Mouse (Mus musculus) megakaryocyte-erythroid progenitor cell, adult 5 weeks (primary cell): Measurements from ENCODE around the gene Pcnx3. TPM values are rescaled to one million over a fixed set of nuclear protein-coding genes. Genes with fewer than 3 reads are reported as not detected.

Experiments used
- polyA plus RNA-seq: library from polyadenylated mRNA; stranded (reverse); fragments of >175 nt; gene quantifications from 2 replicates; pipeline ENCODE4 v1.2.3, GENCODE M21; 2012

Gene Pcnx3
- 233 and 270 TPM in 2 replicates for polyA plus RNA-seq

GRCm38 (mm10) chr19:5688200-5689087 lies at the start of gene Pcnx3, which contains the start of gene Map3k11:
Gene Pcnx3, minus strand, starts transcription at chr19:5688908.
Gene Map3k11, plus strand, starts transcription at chr19:5688742.

DNA sequence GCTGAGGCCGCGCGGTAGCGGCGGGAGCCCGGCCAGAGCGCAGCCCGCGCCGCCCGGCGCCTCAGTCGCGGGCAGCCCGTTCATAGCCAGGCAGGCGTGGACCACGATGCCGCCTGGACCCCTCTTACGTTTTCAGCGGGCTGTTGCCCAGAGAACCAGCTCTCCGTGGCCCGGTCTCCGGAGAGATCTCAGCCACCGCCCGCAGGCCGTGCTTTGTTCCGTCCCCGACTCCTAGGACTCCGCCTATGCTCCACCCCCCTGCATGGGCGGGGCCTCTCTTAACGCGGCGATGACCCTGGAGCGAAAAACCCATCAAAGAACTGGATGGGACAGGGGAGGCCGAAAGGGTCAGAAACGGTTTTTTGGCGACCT lies 40.7 kb upstream of the Pcnx3 start, which contains the start of gene Fam89b:
Fam89b (minus strand) TSS at position 210 of the 372 bp plus-strand sequence.

GRCm38 (mm10) chr19:5725767-5726515 lies 37.2 kb upstream of the Pcnx3 start, which contains the start of gene Ehbp1l1:
Gene Ehbp1l1, minus strand, starts transcription at chr19:5726317.

DNA sequence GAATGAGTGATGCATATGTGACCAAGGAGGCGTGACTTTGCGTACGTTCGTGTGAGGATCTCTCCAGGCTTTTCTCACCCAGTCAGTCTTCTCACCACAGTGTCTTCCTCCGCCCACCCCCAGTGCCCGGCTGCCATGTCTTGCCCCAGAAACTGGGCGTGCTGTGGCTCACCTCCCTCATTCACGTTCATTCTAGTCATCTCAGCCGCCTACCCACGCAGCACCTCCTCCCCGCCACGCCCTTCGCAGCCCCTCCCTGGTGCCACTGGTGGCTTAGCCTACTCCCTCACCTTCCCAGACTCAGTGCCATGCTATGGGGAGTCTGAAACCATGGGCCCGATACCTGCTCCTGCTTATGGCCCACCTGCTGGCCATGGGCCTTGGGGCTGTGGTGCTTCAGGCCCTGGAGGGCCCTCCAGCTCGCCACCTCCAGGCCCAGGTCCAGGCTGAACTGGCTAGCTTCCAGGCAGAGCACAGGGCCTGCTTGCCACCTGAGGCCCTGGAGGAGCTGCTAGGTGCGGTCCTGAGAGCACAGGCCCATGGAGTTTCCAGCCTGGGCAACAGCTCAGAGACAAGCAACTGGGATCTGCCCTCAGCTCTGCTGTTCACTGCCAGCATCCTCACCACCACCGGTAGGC lies 15.6 kb upstream of the Pcnx3 start, which contains the start of gene Kcnk7:
Kcnk7 (plus strand) TSS at position 205 of the 638 bp plus-strand sequence.

DNA sequence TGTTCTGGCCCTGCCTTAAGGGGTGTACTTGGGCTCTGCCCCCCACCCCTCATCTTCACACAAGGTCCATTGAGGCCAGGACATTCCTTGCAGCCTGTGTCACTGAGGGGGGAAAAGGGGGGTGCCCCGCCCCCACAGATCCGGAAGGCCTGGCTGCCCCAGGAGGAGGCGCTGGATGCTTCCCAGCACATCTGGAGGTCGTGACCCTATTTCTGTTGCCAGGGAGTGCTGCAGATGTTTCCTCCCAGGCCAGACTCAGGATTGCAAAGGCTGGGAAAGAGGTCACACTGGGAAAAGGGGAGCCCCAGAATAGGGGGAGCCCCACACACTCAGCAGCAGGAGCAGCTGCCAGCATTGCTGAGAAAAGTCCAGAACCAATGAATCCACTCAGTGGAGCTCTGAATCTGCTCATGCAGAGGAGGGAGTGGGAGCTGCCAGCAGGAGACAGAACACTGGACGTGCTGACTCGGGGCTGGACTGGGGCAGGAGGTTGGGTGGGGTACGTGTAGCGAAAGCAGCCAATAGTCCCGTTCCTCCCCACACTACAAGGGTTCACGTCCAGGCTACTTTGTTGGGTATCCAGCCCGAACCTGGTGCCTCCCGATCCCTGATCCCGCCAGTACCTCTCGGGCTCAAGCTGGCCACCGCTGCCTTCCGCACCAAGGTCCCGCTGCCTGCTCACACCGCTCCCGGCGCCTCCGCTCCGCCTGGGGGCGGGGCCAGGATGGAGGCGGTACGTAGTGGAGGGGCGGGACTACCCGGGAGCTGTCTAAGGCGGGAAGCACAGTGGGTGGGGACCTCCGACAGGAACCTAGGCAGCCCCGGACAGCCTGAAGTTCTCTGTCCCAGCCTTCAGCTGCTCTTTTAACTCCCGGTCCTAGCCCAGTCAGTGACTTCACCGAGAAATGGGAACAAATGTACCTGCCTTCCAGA lies 25.5 kb downstream of the Pcnx3 start, which contains the start of gene Sipa1:
Sipa1 (minus strand) TSS at position 727 of the 933 bp plus-strand sequence.

DNA sequence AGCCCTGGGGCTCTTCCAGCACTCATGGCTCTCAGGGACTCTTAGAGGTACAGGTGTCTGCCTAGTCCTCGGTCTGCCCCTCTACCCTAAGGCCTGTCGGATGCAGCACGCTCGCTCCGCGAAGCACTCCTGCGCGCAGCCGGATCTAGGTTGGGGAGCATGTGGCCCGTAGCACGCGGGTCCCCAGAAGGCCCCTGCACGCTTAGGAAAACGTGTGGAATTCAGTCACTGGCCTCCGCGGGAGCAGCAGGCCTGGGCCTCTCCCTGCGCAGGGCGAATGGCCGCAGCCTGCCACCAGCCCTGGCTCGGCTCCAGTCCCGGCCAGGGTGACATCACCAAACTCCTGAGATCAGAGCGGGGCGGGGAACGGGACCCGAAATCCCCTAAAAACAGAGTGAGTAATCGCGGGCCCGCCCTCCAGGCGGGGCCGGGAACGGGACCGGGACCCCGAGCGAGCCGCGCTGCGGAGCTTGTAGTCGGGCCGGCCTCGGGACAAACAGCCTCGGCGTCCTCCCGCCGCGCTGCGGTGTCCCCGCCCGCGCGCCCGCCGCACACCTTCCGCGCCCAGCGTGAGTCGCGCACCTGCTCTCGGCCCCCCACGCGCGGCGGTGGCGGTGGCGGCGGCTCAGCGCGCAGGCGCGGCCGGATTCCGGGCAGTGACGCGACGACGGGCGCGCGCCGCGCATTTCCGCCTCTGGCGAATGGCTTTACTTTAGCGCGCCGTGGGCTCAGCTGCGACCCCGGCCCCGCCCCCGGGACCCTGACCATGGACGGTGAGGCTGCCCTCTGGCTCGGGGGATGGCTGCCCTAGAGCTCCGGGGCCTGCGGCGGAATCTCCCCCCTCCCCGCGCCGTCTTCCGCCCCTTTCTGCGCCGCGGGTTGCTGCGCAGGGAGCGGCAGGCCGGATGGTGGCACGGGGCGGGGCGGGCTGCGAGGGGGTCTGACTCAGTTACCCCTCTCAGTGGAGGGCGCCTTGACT lies 51.4 kb downstream of the Pcnx3 start, which contains the start of gene Rela:
Rela (plus strand) TSS at position 415 of the 979 bp plus-strand sequence.

Other genes with a start within 250 kb of the Pcnx3 start
- 24.1 and 26.4 TPM in 2 replicates for gene Fosl1, start 241.4 kb downstream of the Pcnx3 start, polyA plus RNA-seq
- gene Ccdc85b, start 231.0 kb downstream of the Pcnx3 start, polyA plus RNA-seq: 11.6 and 13.9 TPM in 2 replicates
- gene Fibp, start 228.3 kb downstream of the Pcnx3 start, polyA plus RNA-seq: 133 and 139 TPM in 2 replicates
- gene Ctsw, start 220.4 kb downstream of the Pcnx3 start, polyA plus RNA-seq: 0.66 and 0.91 TPM in 2 replicates
- 0.29 and 0.65 TPM in 2 replicates for gene Efemp2, start 215.0 kb downstream of the Pcnx3 start, polyA plus RNA-seq
- 35.9 and 39.4 TPM in 2 replicates for gene Mus81, start 200.5 kb downstream of the Pcnx3 start, polyA plus RNA-seq
- 937 and 1,300 TPM in 2 replicates for gene Cfl1, start 198.5 kb downstream of the Pcnx3 start, polyA plus RNA-seq
- gene 1700020D05Rik, start 185.1 kb downstream of the Pcnx3 start, polyA plus RNA-seq: 0.09 and 0.13 TPM in 2 replicates
- gene Snx32, start 178.4 kb downstream of the Pcnx3 start, polyA plus RNA-seq: 1.4 and 1.8 TPM in 2 replicates
- 0.15 and 0.43 TPM in 2 replicates for gene Ovol1, start 128.3 kb downstream of the Pcnx3 start, polyA plus RNA-seq
- 13.8 and 24.3 TPM in 2 replicates for gene Ap5b1, start 120.9 kb downstream of the Pcnx3 start, polyA plus RNA-seq
- gene Rnaseh2c, start 87.0 kb downstream of the Pcnx3 start, polyA plus RNA-seq: 428 and 481 TPM in 2 replicates
- gene Kat5, start 78.7 kb downstream of the Pcnx3 start, polyA plus RNA-seq: 72.7 and 88.5 TPM in 2 replicates
- 186 and 217 TPM in 2 replicates for gene Rela, start 51.4 kb downstream of the Pcnx3 start, polyA plus RNA-seq
- 234 and 255 TPM in 2 replicates for gene Sipa1, start 25.2 kb downstream of the Pcnx3 start, polyA plus RNA-seq
- 229 and 246 TPM in 2 replicates for gene Map3k11, start 166 bp downstream of the Pcnx3 start, polyA plus RNA-seq
- gene Kcnk7, start 15.5 kb upstream of the Pcnx3 start, polyA plus RNA-seq: 0.37 and 0.54 TPM in 2 replicates
- 87.7 and 93.6 TPM in 2 replicates for gene Ehbp1l1, start 37.4 kb upstream of the Pcnx3 start, polyA plus RNA-seq
- gene Fam89b, start 40.7 kb upstream of the Pcnx3 start, polyA plus RNA-seq: 138 and 143 TPM in 2 replicates
- 47.2 and 67.1 TPM in 2 replicates for gene Ltbp3, start 52.0 kb upstream of the Pcnx3 start, polyA plus RNA-seq
- gene Scyl1, start 82.5 kb upstream of the Pcnx3 start, polyA plus RNA-seq: 78.1 and 93.1 TPM in 2 replicates
- 27.8 and 28.3 TPM in 2 replicates for gene Frmd8, start 186.4 kb upstream of the Pcnx3 start, polyA plus RNA-seq
- gene Slc25a45, start 188.9 kb upstream of the Pcnx3 start, polyA plus RNA-seq: 8.4 and 9.5 TPM in 2 replicates
- gene Tigd3, start 205.2 kb upstream of the Pcnx3 start, polyA plus RNA-seq: 0.84 and 1.3 TPM in 2 replicates
- gene Dpf2, start 224.1 kb upstream of the Pcnx3 start, polyA plus RNA-seq: 48.2 and 61.9 TPM in 2 replicates
- 0.10 and 0.20 TPM in 2 replicates for gene Cdc42ep2, start 235.9 kb upstream of the Pcnx3 start, polyA plus RNA-seq